Mouse (Mus musculus) erythroblast, embryonic 14.5 days (primary cell): ENCODE data around the gene Notch4.

ENCODE experiments used
- GATA1 ChIP-seq: IDR thresholded peaks from 2 replicates; pipeline ENCODE4 v1.6.1; 2012; ENCODE audit warnings: low read length, inconsistent platforms, mixed read lengths
- TAL1 ChIP-seq: IDR thresholded peaks from 3 replicates; pipeline ENCODE4 v1.6.1; 2012; ENCODE audit warnings: low read length, inconsistent platforms, mixed read lengths

DNA sequence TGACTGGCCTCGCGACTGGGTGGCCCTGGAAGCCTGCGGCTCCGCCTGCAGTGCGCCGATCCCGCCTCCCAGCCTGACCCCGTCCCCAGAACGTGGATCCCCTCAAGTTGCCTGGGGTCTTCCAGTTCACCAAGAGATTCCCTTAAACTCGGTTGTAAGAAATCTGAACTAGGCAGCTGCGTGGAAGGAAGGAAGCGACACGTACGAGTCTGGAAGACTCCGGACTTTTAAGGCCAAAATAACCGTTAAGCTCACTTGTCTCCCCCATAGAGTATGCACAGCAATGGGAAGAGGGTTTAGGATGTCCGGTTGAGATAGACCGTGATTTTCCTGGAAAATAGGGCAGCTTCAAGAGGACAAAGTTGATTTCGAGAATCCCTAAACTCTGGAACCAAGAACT lies 23.7 kb downstream of the Notch4 start:
- TF ChIP-seq GATA1 (no peak), TAL1 (no peak)
